Mouse (Mus musculus) heart, embryonic 14.5 days (tissue): ENCODE measurements around the gene Stk35. TPM values are rescaled to one million over a fixed set of nuclear protein-coding genes. Genes with fewer than 3 reads are reported as not detected.

Experiments
- ATAC-seq: fragments of 200-750 bp; cut with Nextera tagmentation; 2 replicates; pipeline ENCODE4 v1.8.0; 2017; ENCODE audit warnings: low read depth, moderate TSS enrichment; ENCODE audit not compliant: insufficient number of reproducible peaks, insufficient read depth, low FRiP score
- H3K27ac ChIP-seq, 2 experiments: fragments of 200-500 bp in 1 of 2; fragments of 300-500 bp in 1 of 2; sonication (generic) in 1 of 2; replicated peaks in 1 of 2; 2 replicates each; pipeline ENCODE4 v1.5.1; 2012 to 2014; ENCODE audit warnings: low read depth in 2 of 2, low read length in 2 of 2, control low read depth in 1 of 2, mild to moderate bottlenecking in 1 of 2, mixed read lengths in 1 of 2; ENCODE audit not compliant: control insufficient read depth in 1 of 2, insufficient read depth in 1 of 2
- H3K27me3 ChIP-seq: fragments of 300-500 bp; sonication (generic); 2 replicates; pipeline ENCODE4 v1.6.1; 2014; ENCODE audit warnings: mild to moderate bottlenecking, low read length, control low read depth; ENCODE audit not compliant: control insufficient read depth, insufficient read depth
- H3K36me3 ChIP-seq: fragments of 300-500 bp; sonication (generic); 2 replicates; pipeline ENCODE4 v1.6.1; 2014; ENCODE audit warnings: mild to moderate bottlenecking, control low read depth, low read length, mixed read lengths; ENCODE audit not compliant: control insufficient read depth, insufficient read depth
- H3K4me1 ChIP-seq, 2 experiments: fragments of 200-500 bp in 1 of 2; fragments of 300-500 bp in 1 of 2; sonication (generic) in 1 of 2; 2 replicates each; pipeline ENCODE4 v1.6.1; 2012 to 2014; ENCODE audit warnings: low read length in 2 of 2, control low read depth in 1 of 2, mixed read lengths in 1 of 2; ENCODE audit not compliant: control insufficient read depth in 2 of 2, insufficient read depth in 2 of 2
- H3K4me2 ChIP-seq: fragments of 300-500 bp; sonication (generic); 2 replicates; pipeline ENCODE4 v1.6.1; 2014; ENCODE audit warnings: mild to moderate bottlenecking, low read length
- H3K4me3 ChIP-seq, 2 experiments: fragments of 200-500 bp in 1 of 2; fragments of 300-500 bp in 1 of 2; sonication (generic) in 1 of 2; 2 replicates each; pipeline ENCODE4 v1.5.1; 2012 to 2014; ENCODE audit warnings: low read length in 2 of 2, mild to moderate bottlenecking in 2 of 2, control low read depth in 1 of 2, low read depth in 1 of 2, moderate library complexity in 1 of 2; ENCODE audit not compliant: control insufficient read depth in 1 of 2, insufficient read depth in 1 of 2
- H3K9ac ChIP-seq: fragments of 300-500 bp; sonication (generic); 2 replicates; pipeline ENCODE4 v1.6.1; 2014; ENCODE audit warnings: mild to moderate bottlenecking, low read length
- H3K9me3 ChIP-seq: fragments of 300-500 bp; sonication (generic); 2 replicates; pipeline ENCODE4 v1.6.1; 2016; ENCODE audit warnings: low read length, control low read depth; ENCODE audit not compliant: control insufficient read depth
- WGBS: fragments of 180-500 bp; shearing (Covaris S2); extraction: QIAGEN DNeasy Blood & Tissue Kit; methylation state at CpG from one replicate; pipeline ENCODE4 v1.1.7; 2014; 5-methylcytosine and 5-hydroxymethylcytosine counted together
- polyA plus RNA-seq: library from polyadenylated mRNA; unstranded; fragments of >200 nt; fragmentation: Nextera tagmentation; extraction: Ambion mirVana; gene quantifications from 2 replicates; pipeline ENCODE4 v1.2.1, GENCODE M21; 2014

Gene Stk35
- polyA plus RNA-seq, 1 experiment from 2014 or later = 10.4 TPM

- no peaks in the 10 kb centered on the region for H3K4me1 ChIP-seq
- no peaks in the 10 kb centered on the region for H3K27me3 ChIP-seq
- no peaks in the 10 kb centered on the region for H3K36me3 ChIP-seq
- H3K27ac ChIP-seq = no peak overlapping the region
- H3K4me2 ChIP-seq = no peak overlapping the region
- 29% methylated on average over 3 of the region's 3 CpGs for WGBS
- no peak overlapping the region for H3K4me3 ChIP-seq
- H3K9ac ChIP-seq = no peak overlapping the region
- H3K9me3 ChIP-seq = no peaks in the 10 kb centered on the region
- ATAC-seq = no peak
These were observed 79.5 kb downstream of the Stk35 start for GRCm38 (mm10) chr2:129879817-129880216.

GRCm38 (mm10) chr2:129880226-129880625 is 79.9 kb downstream of the Stk35 start:
- 85% methylated on average over 7 of the region's 7 CpGs for WGBS
- Histone ChIP-seq H3K9me3 (no peaks in the 10 kb centered on the region), H3K4me3 (no peak overlapping the region), H3K4me2 (no peak overlapping the region), H3K27me3 (no peaks in the 10 kb centered on the region), H3K36me3 (no peaks in the 10 kb centered on the region), H3K9ac (no peak overlapping the region), H3K4me1 (no peaks in the 10 kb centered on the region), H3K27ac (no peak overlapping the region)
- no peak for ATAC-seq

- WGBS = 63% methylated on average over 1 of the region's 1 CpGs
- Histone ChIP-seq H3K27ac (no peak overlapping the region), H3K4me1 (peaks cover 0 to 4% of the 10 kb centered on the region in 2 experiments; a peak in 1 of 4 replicates), H3K27me3 (no peaks in the 10 kb centered on the region), H3K9ac (no peak overlapping the region), H3K9me3 (no peaks in the 10 kb centered on the region), H3K4me2 (no peak overlapping the region), H3K4me3 (no peak overlapping the region), H3K36me3 (no peaks in the 10 kb centered on the region)
- ATAC-seq = no peak
These were observed 81.6 kb downstream of the Stk35 start for GRCm38 (mm10) chr2:129881886-129882285.

Other genes starting within 250 kb of the Stk35 start
- gene Sirpa, start 207.7 kb upstream of the Stk35 start, polyA plus RNA-seq = 19.8 and 20.8 TPM in 2 replicates
- 0.16 and 0.19 TPM in 2 replicates for gene Pdyn, start 100.7 kb upstream of the Stk35 start, polyA plus RNA-seq
- gene Tgm3, start 211.8 kb downstream of the Stk35 start, polyA plus RNA-seq = 0.08 TPM in 1 of 2 replicates, not detected in the other